Mouse (Mus musculus) adrenal gland, adult 18-20 months (tissue): ENCODE results near the gene Clec16a. TPM values are rescaled to one million over a fixed set of nuclear protein-coding genes. Genes with fewer than 3 reads are reported as not detected.

Source experiments
- DNase-seq, 2 experiments: peaks; one replicate each; pipeline ENCODE4 v3.0.0; 2021 to 2022; ENCODE audit warnings: low spot score in 2 of 2
- long read RNA-seq, 2 experiments: library from polyadenylated mRNA; stranded (forward); transcript quantifications; one replicate each; pipeline ENCODE4 v2.0.0; 2021
- total RNA-seq, 2 experiments: library from RNA; stranded (reverse); gene quantifications; 1 replicate in 1 of 2; 2 replicates in 1 of 2; pipeline ENCODE4 v1.2.3; 2021

The Clec16a gene
- 10 to 100 TPM; 47.4 to 52.2 TPM for total RNA-seq
- long read RNA-seq, experiment 1, partial matches to known transcripts = 8 of 22 reads
- long read RNA-seq, experiment 1, other reads (novel, unspliced or antisense) = 14 of 22 reads
- long read RNA-seq, experiment 2, partial matches to known transcripts = 8 of 22 reads
- long read RNA-seq, experiment 2, other reads (novel, unspliced or antisense) = 13 of 22 reads

GRCm38 (mm10) chr16:10544995-10545622 lies at the start of gene Clec16a:
TSS of gene Clec16a (plus strand) at chr16:10545339.
- peak; percentile 88 to 92 for DNase-seq

- no peak for DNase-seq
These were observed 49.3 kb upstream of the Clec16a start for GRCm38 (mm10) chr16:10495824-10496298.

GRCm38 (mm10) chr16:10498096-10498602 lies 47.0 kb upstream of the Clec16a start:
- DNase-seq = no peak

GRCm38 (mm10) chr16:10499122-10499521 lies 46.0 kb upstream of the Clec16a start:
- no peak for DNase-seq

- DNase-seq = peak in 1 of 2 experiments; percentile 49
These were observed 43.3 kb upstream of the Clec16a start for GRCm38 (mm10) chr16:10501865-10502264.

GRCm38 (mm10) chr16:10503058-10503457 lies 42.1 kb upstream of the Clec16a start:
- no peak for DNase-seq

GRCm38 (mm10) chr16:10507445-10507844 lies 37.7 kb upstream of the Clec16a start:
- DNase-seq = no peak

GRCm38 (mm10) chr16:10508691-10509090 lies 36.4 kb upstream of the Clec16a start:
- DNase-seq = no peak

GRCm38 (mm10) chr16:10510477-10511133 lies 34.5 kb upstream of the Clec16a start:
- no peak for DNase-seq

GRCm38 (mm10) chr16:10511134-10511520 lies 34.0 kb upstream of the Clec16a start:
- no peak for DNase-seq

- no peak for DNase-seq
These were observed 29.1 kb upstream of the Clec16a start for GRCm38 (mm10) chr16:10515953-10516572.

GRCm38 (mm10) chr16:10518030-10518429 lies 27.1 kb upstream of the Clec16a start:
- DNase-seq = no peak

- DNase-seq = peak; percentile 72
These were observed 24.1 kb upstream of the Clec16a start for GRCm38 (mm10) chr16:10520908-10521614.

GRCm38 (mm10) chr16:10522811-10523210 lies 22.3 kb upstream of the Clec16a start:
- peak; percentile 64 to 68 for DNase-seq

- DNase-seq = no peak
These were observed 21.5 kb upstream of the Clec16a start for GRCm38 (mm10) chr16:10523650-10524049.

- no peak for DNase-seq
These were observed 20.1 kb upstream of the Clec16a start for GRCm38 (mm10) chr16:10524866-10525609.

- no peak for DNase-seq
These were observed 19.5 kb upstream of the Clec16a start for GRCm38 (mm10) chr16:10525610-10525980.

GRCm38 (mm10) chr16:10527046-10527644 lies 18.0 kb upstream of the Clec16a start:
- no peak for DNase-seq

GRCm38 (mm10) chr16:10528382-10528781 lies 16.8 kb upstream of the Clec16a start:
- no peak for DNase-seq

- DNase-seq = no peak
These were observed 15.0 kb upstream of the Clec16a start for GRCm38 (mm10) chr16:10530179-10530578.
